Mouse (Mus musculus) forebrain, embryonic 12.5 days (tissue): ENCODE measurements around the gene Gm37240. TPM values are rescaled to one million over a fixed set of nuclear protein-coding genes. Genes with fewer than 3 reads are reported as not detected.
A peak's percentile ranks its signal among the peaks of the same experiment; 100 is the strongest.

Experiments
- ATAC-seq: fragments of 200-750 bp; cut with Nextera tagmentation; 2 replicates; pipeline ENCODE4 v1.8.0; 2017; ENCODE audit warnings: moderate TSS enrichment; ENCODE audit not compliant: low FRiP score
- H3K27ac ChIP-seq: fragments of 300-500 bp; sonication (generic); 2 replicates; pipeline ENCODE4 v1.5.1; 2016; ENCODE audit warnings: mild to moderate bottlenecking
- H3K27me3 ChIP-seq: fragments of 300-500 bp; sonication (generic); 2 replicates; pipeline ENCODE4 v1.6.1; 2016; ENCODE audit warnings: mild to moderate bottlenecking
- H3K36me3 ChIP-seq: fragments of 300-500 bp; sonication (generic); replicated peaks from 2 replicates; pipeline ENCODE4 v1.6.1; 2016; ENCODE audit warnings: mild to moderate bottlenecking
- H3K4me1 ChIP-seq: fragments of 300-500 bp; sonication (generic); 2 replicates; pipeline ENCODE4 v1.6.1; 2016
- H3K4me2 ChIP-seq: fragments of 300-500 bp; sonication (generic); 2 replicates; pipeline ENCODE4 v1.6.1; 2016; ENCODE audit warnings: mild to moderate bottlenecking, moderate library complexity
- H3K4me3 ChIP-seq: fragments of 300-500 bp; sonication (generic); replicated peaks from 2 replicates; pipeline ENCODE4 v1.5.1; 2016; ENCODE audit warnings: mild to moderate bottlenecking
- H3K9ac ChIP-seq: fragments of 300-500 bp; sonication (generic); 2 replicates; pipeline ENCODE4 v1.6.1; 2016; ENCODE audit warnings: mild to moderate bottlenecking
- H3K9me3 ChIP-seq: fragments of 300-500 bp; sonication (generic); 2 replicates; pipeline ENCODE4 v1.6.1; 2016
- WGBS: fragments of 180-500 bp; shearing (Covaris S2); methylation state at CpG from one replicate; pipeline ENCODE4 v1.1.7; 2016; 5-methylcytosine and 5-hydroxymethylcytosine counted together
- polyA plus RNA-seq: library from polyadenylated mRNA; unstranded; fragments of >200 nt; fragmentation: Nextera tagmentation; extraction: Ambion mirVana; gene quantifications from 2 replicates; pipeline ENCODE4 v1.2.1, GENCODE M21; 2016

Gm37240 gene
- polyA plus RNA-seq, 1 experiment from 2014 or later, result 0.57 TPM

DNA sequence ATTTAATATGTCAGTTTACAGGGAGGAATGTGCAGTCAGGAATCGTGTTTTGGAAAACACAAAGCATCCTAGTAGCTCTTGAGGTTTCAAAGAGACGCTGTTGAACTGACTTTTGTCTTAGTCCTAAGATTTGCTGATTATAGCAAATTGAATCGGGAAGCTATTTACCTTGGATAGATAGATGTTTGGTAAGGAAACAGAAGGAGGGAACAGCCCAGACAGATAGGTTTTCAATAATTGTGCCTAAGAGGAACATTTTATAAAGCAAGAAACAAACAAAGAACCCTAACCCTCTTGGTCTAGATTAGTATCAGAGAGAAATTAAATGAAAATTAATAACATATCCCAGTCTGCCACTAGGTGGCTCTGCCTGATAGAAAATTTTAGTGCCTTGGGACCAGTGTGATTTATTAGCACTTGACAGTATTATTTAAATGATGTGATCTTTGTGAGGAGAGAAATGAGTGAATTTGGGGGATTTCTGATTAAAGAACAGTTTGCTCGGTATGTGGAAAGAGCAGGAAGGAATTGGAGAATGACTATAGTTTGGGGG lies 1194.6 kb downstream of the Gm37240 start:
- H3K4me3 ChIP-seq, result no peak overlapping the region
- no peak for ATAC-seq

DNA sequence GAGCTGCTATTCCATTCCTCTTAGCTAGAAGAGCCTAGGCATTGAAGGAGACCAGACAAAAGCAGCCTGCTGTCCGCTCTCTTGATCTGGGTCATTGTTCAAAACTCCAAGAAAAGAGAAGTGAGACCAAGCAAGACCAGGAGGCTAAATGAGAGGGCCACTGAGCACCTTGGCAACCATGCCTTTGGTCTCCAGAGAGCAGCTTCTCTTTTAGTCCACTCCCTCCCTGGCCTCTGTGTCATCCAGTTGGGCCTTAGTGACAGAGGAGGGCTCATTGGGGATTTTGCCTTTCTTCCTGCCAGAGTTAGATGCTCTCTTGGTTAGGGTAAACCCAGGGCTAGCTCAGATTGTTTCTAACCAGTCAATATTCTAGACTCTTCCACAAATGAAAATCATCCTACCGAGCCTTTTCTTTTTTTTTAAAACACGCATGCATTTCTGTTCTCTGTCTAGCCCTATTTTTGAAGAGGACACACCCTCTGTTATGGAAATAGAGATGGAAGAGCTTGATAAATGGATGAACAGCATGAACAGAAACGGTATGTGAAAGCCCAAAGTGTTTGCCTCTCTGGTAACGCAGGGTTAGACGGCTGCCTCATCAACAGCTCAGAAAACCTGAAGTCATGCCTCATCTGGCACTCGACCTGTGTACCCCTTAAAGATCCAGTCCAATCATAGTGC lies 1197.1 kb downstream of the Gm37240 start:
- Histone ChIP-seq H3K36me3 (no peaks in the 10 kb centered on the region), H3K27me3 (peaks cover 5% of the 10 kb centered on the region; the same call in 1 of the 2 replicates), H3K4me2 (no peak overlapping the region), H3K27ac (no peak overlapping the region), H3K4me1 (peaks cover 9% of the 10 kb centered on the region), H3K4me3 (no peak overlapping the region), H3K9ac (no peak overlapping the region), H3K9me3 (no peaks in the 10 kb centered on the region)
- no peak for ATAC-seq
- 65% methylated on average over 7 of the region's 7 CpGs for WGBS

More for the DNA sequence above, 1194.6 kb downstream of the Gm37240 start:
- Histone ChIP-seq H3K27ac (no peak overlapping the region), H3K4me2 (no peak overlapping the region), H3K4me1 (peaks cover 15% of the 10 kb centered on the region), H3K27me3 (peaks cover 5% of the 10 kb centered on the region; the same call in 1 of the 2 replicates), H3K9me3 (no peaks in the 10 kb centered on the region), H3K9ac (no peak overlapping the region), H3K36me3 (no peaks in the 10 kb centered on the region)
- WGBS, result 60% methylated on average over 4 of the region's 4 CpGs

DNA sequence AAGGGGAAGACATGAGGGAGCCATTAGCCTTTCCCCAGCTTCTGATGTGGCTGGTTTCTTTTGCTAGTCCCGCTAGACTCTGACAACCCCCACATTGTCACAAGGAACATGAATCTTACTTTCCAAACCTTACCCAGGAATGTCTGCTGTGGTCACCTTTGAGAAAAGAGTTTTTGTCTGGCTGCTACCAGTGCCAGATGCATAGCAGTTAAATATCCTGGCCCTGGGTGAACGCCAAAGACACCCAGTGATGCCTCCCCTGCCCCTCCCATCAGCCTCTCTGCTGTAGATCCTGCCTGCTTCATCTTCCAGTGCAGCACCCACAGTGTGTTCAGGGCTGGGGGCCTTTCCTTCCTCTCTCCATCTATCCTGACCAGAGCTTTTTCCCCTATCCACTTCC lies 1197.7 kb downstream of the Gm37240 start:
- Histone ChIP-seq H3K27ac (no peak overlapping the region), H3K4me2 (no peak overlapping the region), H3K27me3 (peaks cover 5% of the 10 kb centered on the region; the same call in 1 of the 2 replicates), H3K9ac (no peak overlapping the region), H3K36me3 (no peaks in the 10 kb centered on the region), H3K4me3 (no peak overlapping the region), H3K4me1 (peaks cover 9% of the 10 kb centered on the region), H3K9me3 (no peaks in the 10 kb centered on the region)
- no peak for ATAC-seq
- 82% methylated on average over 2 of the region's 2 CpGs for WGBS

DNA sequence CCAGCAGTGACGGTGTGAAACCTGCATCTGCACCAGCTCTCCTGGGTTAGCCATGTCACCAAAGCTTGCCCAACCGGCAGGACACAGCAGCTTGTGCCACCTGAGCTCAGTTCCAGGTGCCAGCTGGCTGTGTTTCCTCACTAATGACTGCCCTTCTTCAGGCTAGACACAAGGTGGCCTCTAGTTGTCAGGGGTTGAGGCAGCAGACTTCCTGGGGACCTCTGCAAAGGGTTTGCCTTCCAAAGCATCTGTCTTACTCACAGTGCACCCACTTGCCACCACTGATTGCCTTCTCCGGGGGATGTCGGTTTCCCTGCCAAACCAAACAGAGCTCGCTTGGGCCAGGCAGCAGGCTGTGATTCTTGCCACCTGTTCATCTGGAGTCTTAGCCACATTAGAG lies 1199.1 kb downstream of the Gm37240 start:
- Histone ChIP-seq H3K4me3 (no peak overlapping the region), H3K4me1 (peaks cover 9% of the 10 kb centered on the region), H3K9me3 (no peaks in the 10 kb centered on the region), H3K27ac (no peak overlapping the region), H3K4me2 (no peak overlapping the region), H3K9ac (no peak overlapping the region), H3K36me3 (no peaks in the 10 kb centered on the region), H3K27me3 (peaks cover 5% of the 10 kb centered on the region; the same call in 1 of the 2 replicates)
- 87% methylated on average over 5 of the region's 5 CpGs for WGBS
- ATAC-seq, result no peak

DNA sequence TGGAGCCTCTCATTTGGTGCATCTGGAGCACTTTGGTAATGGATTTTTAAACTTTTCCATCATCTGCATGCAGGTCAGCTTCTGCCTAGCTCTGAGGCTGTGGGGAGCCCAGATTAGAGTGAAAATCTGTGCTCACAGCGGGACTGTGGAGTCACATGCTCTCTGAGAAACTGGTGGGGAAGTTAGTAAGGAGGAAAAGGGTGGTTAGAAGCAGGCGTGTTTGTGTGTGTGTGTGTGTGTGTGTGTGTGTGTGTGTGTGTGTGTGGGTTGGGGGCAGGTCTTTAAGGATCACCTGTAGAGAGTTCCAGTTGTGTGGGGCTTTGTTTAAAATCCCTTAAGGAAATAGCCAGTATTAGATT lies 1199.9 kb downstream of the Gm37240 start:
- Histone ChIP-seq H3K4me3 (no peak overlapping the region), H3K9me3 (no peaks in the 10 kb centered on the region), H3K4me2 (no peak overlapping the region), H3K27ac (no peak overlapping the region), H3K36me3 (no peaks in the 10 kb centered on the region), H3K4me1 (peaks cover 9% of the 10 kb centered on the region), H3K9ac (no peak overlapping the region), H3K27me3 (peaks cover 5% of the 10 kb centered on the region; the same call in 1 of the 2 replicates)
- ATAC-seq, result no peak
- WGBS, result 51% methylated on average over 2 of the region's 2 CpGs

DNA sequence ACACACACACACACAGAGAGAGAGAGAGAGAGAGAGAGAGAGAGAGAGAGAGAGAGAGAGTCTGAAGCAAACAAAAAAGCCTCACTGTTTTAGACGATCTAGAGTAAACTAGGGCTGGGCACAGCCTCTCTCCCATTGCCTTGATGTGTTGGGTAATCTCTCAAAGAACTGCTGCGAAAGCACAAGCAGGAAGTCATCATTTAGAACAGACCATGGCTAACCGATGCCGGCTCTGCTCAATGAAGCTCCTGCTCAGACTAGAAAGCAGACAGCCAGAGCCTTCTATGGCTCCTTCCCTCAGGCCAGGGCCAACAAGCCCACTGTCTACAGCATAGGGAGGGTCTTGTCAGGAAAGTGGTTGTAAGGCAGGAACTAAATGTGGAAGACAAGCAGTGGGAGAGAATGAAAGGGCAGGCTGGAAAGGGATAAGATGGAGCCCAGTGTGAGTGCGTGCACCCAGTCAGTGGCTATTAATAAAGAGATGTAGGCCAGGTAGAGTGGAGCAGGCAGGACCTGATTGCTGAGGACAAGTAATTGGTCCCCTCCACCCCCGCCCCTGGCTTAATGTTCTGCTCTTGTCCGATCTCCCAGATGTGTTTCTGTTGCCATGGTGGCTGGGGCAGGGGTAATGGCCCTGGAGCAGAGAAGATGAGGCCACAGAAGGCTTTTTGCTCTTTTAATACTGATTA lies 1200.4 kb downstream of the Gm37240 start:
- H3K9ac ChIP-seq, result no peak overlapping the region
- WGBS, result 70% methylated on average over 7 of the region's 7 CpGs
- no peak overlapping the region for H3K4me2 ChIP-seq
- no peaks in the 10 kb centered on the region for H3K9me3 ChIP-seq
- H3K4me1 ChIP-seq, result peaks cover 9% of the 10 kb centered on the region
- H3K36me3 ChIP-seq, result no peaks in the 10 kb centered on the region
- H3K27ac ChIP-seq, result peak overlapping the region; percentile 63; the same call in 1 of the 2 replicates
- ATAC-seq, result no peak
- no peak overlapping the region for H3K4me3 ChIP-seq
- peaks cover 2% of the 10 kb centered on the region; the same call in 1 of the 2 replicates for H3K27me3 ChIP-seq

DNA sequence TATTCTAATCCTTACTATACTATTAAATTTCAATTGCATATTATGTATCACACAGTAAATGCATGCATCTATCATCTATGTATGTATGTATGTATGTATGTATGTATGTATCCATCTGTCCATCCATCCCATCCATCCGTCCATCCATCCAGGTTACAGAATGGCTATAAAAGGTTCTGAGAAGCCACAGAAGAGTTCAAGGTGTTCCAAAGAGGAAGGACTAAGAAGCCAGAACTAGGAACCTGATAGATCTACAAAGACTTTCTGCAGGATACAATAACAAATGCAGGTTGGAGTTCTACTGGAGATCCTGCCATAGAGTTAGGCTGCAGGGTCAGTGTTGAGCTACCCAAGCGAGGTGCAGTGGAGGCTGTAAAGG lies 1201.0 kb downstream of the Gm37240 start:
- WGBS, result 85% methylated on average over 2 of the region's 2 CpGs
- Histone ChIP-seq H3K27me3 (no peaks in the 10 kb centered on the region), H3K4me2 (no peak overlapping the region)

DNA sequence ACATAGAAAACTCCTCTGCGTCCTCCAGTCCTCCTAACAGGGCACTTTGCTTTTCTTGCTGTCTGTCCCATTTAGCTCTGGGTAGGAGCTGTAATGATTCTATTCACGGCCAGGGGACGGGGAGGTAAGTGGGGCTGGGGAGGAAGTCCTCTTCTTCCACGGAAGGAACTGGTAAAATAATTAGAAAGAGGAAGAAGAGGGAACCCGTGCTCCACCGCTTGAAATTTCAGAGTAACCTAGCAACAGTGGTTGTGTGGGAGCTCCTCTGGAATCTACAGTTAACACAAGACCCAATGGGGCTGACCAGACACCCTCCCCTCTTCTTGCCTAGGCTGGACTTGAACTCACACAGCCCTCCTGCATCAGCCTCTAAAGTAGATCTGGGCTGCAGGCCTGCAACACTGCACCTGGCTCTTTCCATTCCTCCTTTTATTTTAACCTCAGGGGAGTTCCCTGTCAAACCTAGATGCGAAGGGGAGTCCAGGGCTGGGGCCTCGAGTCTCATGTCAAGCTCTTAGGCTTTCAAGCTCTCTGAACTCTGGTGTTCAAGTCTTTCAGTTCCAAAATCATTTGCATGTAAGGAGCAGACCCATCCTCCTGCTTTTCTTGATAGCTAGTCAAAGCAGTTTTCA lies 1201.5 kb downstream of the Gm37240 start:
- H3K9ac ChIP-seq, result no peak overlapping the region
- H3K4me3 ChIP-seq, result no peak overlapping the region
- ATAC-seq, result no peak
- H3K27me3 ChIP-seq, result no peaks in the 10 kb centered on the region
- H3K4me2 ChIP-seq, result no peak overlapping the region
- no peaks in the 10 kb centered on the region for H3K36me3 ChIP-seq
- no peak overlapping the region for H3K27ac ChIP-seq
- 77% methylated on average over 8 of the region's 8 CpGs for WGBS
- H3K9me3 ChIP-seq, result no peaks in the 10 kb centered on the region
- H3K4me1 ChIP-seq, result peaks cover 9% of the 10 kb centered on the region

More for the DNA sequence above, 1201.0 kb downstream of the Gm37240 start:
- H3K4me3 ChIP-seq, result no peak overlapping the region
- ATAC-seq, result no peak
- H3K9ac ChIP-seq, result no peak overlapping the region
- peaks cover 9% of the 10 kb centered on the region for H3K4me1 ChIP-seq
- H3K9me3 ChIP-seq, result no peaks in the 10 kb centered on the region
- H3K36me3 ChIP-seq, result no peaks in the 10 kb centered on the region
- no peak overlapping the region for H3K27ac ChIP-seq

DNA sequence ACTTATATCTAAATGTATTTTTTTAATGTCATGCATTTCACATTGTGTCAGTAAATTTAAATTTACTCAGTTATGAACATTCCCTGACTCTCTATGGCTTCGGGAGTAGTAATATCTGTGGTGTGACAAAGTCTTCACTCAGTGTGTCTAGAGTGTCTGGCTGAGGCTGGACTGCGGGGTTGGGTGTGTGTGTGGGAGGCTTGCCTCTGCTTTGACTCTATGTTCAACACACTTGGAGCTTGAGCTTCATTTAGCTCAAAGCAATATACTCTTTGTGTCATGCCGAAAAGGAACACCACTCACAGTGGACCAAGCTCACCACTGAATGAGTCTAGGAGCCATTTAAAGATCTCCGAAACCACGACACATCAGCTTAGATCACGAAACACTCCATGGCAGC lies 1203.5 kb downstream of the Gm37240 start:
- 92% methylated on average over 6 of the region's 6 CpGs for WGBS
- no peak overlapping the region for H3K9ac ChIP-seq
- H3K4me3 ChIP-seq, result no peak overlapping the region
- no peaks in the 10 kb centered on the region for H3K9me3 ChIP-seq
- no peak for ATAC-seq
- H3K36me3 ChIP-seq, result no peaks in the 10 kb centered on the region
- no peaks in the 10 kb centered on the region for H3K27me3 ChIP-seq
- no peak overlapping the region for H3K27ac ChIP-seq
- H3K4me1 ChIP-seq, result 0 out of 2 replicates have a peak, but pooled peaks cover 4% of the 10 kb centered on the region
- no peak overlapping the region for H3K4me2 ChIP-seq

DNA sequence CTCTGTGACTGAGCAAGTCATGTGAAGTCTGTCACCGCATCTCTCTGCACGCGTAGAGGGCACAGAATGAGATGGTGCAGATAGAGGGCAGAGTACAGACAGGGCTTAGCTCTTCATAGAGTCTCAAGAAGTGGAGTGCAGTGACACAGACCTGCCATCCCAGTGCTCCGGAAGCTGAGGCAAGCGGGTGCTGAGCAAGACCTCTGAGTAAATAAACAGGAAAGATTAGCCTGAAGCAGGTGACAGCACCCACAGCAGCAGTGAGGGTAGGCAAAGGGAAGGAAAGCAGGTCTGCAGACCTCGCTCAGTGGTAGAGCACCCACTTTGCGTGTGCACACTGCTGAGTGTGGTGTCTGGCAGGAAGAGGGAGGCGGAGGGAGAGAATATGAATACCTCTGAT lies 1205.6 kb downstream of the Gm37240 start:
- Histone ChIP-seq H3K36me3 (no peaks in the 10 kb centered on the region), H3K4me2 (no peak overlapping the region), H3K27me3 (no peaks in the 10 kb centered on the region), H3K27ac (no peak overlapping the region), H3K4me3 (no peak overlapping the region), H3K9ac (no peak overlapping the region), H3K4me1 (no peaks in the 10 kb centered on the region), H3K9me3 (no peaks in the 10 kb centered on the region)
- ATAC-seq, result no peak
- whole genome bisulfite sequencing, result 85% methylated on average over 8 of the region's 8 CpGs

DNA sequence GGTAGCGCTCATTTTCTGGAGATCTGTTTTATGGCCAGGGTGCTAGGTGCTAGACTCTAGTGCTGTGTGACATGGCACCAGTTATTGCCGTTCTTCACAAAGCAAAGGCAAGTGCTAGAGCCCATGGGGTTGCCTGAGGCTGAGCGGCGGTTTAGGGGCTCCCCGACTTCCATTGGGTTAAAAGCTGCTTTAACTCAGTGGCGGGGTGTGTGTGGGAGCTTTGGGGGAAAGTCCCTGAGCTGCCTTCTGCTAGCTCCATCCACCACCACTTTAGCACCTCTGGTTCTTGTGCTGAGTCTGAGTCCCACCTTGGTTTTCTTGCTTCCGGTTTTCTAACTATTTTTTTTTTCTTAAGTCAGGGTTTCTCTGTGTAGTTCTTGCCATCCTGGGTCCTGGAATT lies 1207.3 kb downstream of the Gm37240 start:
- H3K9ac ChIP-seq, result no peak overlapping the region
- no peak for ATAC-seq
- H3K4me2 ChIP-seq, result no peak overlapping the region
- no peaks in the 10 kb centered on the region for H3K27me3 ChIP-seq
- H3K4me3 ChIP-seq, result no peak overlapping the region
- H3K9me3 ChIP-seq, result no peaks in the 10 kb centered on the region
- no peaks in the 10 kb centered on the region for H3K36me3 ChIP-seq
- 93% methylated on average over 7 of the region's 7 CpGs for WGBS
- no peaks in the 10 kb centered on the region for H3K4me1 ChIP-seq
- no peak overlapping the region for H3K27ac ChIP-seq

DNA sequence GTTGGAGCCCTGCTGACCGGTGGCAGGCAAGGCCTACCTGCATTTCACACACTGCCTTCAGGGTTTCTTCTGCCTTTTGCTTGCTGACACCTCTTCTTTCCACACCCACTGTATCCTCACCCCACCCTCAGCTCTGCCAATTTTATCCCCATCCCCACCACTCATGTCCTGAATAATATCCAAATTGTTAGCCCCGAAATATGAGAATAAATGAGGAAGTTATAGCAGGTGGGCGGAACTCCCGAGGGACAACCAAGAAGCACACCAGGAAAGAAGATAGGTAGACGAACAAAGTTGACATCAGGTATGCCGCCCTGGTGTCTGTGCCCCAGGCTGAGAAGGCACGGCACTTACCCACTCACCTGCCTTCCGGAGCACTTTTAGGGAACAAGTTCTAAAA lies 1207.8 kb downstream of the Gm37240 start:
- 94% methylated on average over 8 of the region's 8 CpGs for WGBS
- Histone ChIP-seq H3K4me3 (no peak overlapping the region), H3K9me3 (no peaks in the 10 kb centered on the region), H3K27ac (no peak overlapping the region), H3K27me3 (no peaks in the 10 kb centered on the region), H3K4me1 (no peaks in the 10 kb centered on the region), H3K9ac (no peak overlapping the region), H3K4me2 (no peak overlapping the region), H3K36me3 (no peaks in the 10 kb centered on the region)
- no peak for ATAC-seq
